Mouse (Mus musculus): ENCODE measurements around the gene Col24a1. TPM values are rescaled to one million over a fixed set of nuclear protein-coding genes. Genes with fewer than 3 reads are reported as not detected.

Gene Col24a1
- polyA plus RNA-seq, 1 experiment, result 11.9 TPM

- Histone ChIP-seq H3K4me3 (ENCODE audit: insufficient read depth, low read length) (no peak overlapping the region), H3K4me1 (ENCODE audit: control insufficient read depth, insufficient read depth, low read length) (peaks cover 5% of the 10 kb centered on the region; the same call in 1 of the 2 replicates), H3K27ac (ENCODE audit: insufficient read depth, low read length) (peak overlapping the region; percentile 45; the same call in 1 of the 2 replicates)
- TF ChIP-seq CTCF (IDR thresholded peaks at IDR 0.05; ENCODE audit: borderline replicate concordance, insufficient read depth, low read length), result no peak
- no peak for TF ChIP-seq POLR2A (IDR thresholded peaks at IDR 0.05; ENCODE audit: low read depth, low read length)
Measured at GRCm38 (mm10) chr3:145391986-145392659, 99.9 kb downstream of the Col24a1 start.

DNA sequence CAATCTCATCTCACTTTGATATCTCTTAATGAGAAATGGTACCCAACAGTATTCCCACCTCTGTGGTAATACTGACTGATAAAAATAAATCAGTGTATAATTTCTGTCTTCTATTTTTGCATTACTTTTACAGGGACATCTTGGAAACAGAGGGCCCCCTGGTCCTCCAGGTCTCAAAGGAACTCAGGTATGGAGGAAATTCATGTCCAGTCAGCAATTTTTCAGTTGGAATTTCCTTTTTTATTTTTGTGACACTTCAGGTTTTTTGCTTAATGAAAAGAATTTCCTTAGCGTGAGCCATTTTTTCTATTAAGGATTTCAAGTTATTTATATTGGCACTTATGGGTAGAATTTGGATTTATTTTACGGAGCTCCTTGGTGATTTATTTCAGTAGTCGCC is 106.9 kb downstream of the Col24a1 start:
- no peak overlapping the region for H3K4me3 ChIP-seq (ENCODE audit: insufficient read depth, low read length)
- no peaks in the 10 kb centered on the region for H3K4me1 ChIP-seq (ENCODE audit: control insufficient read depth, insufficient read depth, low read length)
- TF ChIP-seq CTCF (IDR thresholded peaks at IDR 0.05; ENCODE audit: borderline replicate concordance, insufficient read depth, low read length) (no peak), POLR2A (IDR thresholded peaks at IDR 0.05; ENCODE audit: low read depth, low read length) (no peak)
- H3K27ac ChIP-seq (ENCODE audit: insufficient read depth, low read length), result no peak overlapping the region

- no peak for TF ChIP-seq POLR2A (IDR thresholded peaks at IDR 0.05; ENCODE audit: low read depth, low read length)
- no peak for TF ChIP-seq CTCF (IDR thresholded peaks at IDR 0.05; ENCODE audit: borderline replicate concordance, insufficient read depth, low read length)
- H3K27ac ChIP-seq (ENCODE audit: insufficient read depth, low read length), result no peak overlapping the region
- no peak overlapping the region for H3K4me3 ChIP-seq (ENCODE audit: insufficient read depth, low read length)
- H3K4me1 ChIP-seq (ENCODE audit: control insufficient read depth, insufficient read depth, low read length), result no peaks in the 10 kb centered on the region
Measured at GRCm38 (mm10) chr3:145402257-145402656, 110.0 kb downstream of the Col24a1 start.

DNA sequence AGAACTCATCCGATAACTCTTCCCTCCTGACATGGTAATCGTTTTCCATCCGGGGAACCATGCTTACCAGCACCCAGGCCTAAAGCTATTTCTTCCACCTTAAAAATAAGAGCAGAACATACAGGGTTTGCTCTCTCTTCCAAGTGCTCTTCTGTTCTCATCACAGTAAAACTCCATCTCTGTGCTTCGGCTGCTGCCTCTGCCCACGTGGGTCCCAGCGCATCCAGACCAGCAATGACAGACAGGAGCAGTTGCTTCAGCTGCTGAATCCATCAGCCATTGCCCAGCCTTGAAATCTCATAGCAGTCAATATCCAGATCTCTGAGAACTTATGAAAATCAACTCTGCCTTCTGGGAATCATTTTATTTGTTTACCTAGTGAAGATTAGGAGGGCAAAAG is 110.7 kb downstream of the Col24a1 start:
- H3K27ac ChIP-seq (ENCODE audit: insufficient read depth, low read length), result no peak overlapping the region
- TF ChIP-seq POLR2A (IDR thresholded peaks at IDR 0.05; ENCODE audit: low read depth, low read length), result no peak
- no peak for TF ChIP-seq CTCF (IDR thresholded peaks at IDR 0.05; ENCODE audit: borderline replicate concordance, insufficient read depth, low read length)
- no peaks in the 10 kb centered on the region for H3K4me1 ChIP-seq (ENCODE audit: control insufficient read depth, insufficient read depth, low read length)
- no peak overlapping the region for H3K4me3 ChIP-seq (ENCODE audit: insufficient read depth, low read length)

DNA sequence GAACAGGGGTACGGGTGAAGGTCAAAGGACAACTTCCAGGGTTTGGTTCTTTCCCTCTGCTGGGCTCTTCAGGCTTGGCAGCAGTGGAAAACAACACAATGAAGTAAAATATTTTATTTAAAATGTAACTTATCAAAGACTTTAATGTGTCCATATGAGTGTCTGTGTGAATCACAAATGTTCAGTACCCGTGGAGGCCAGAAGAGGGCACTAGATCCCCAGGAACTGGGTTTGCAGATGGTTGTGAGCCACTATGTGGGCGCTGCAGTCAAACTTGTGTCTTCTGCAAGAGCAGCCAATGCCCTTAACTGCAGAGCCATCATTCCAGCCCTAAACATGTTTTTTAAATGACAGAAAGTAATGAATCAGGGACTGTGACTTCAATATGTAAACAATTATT is 115.8 kb downstream of the Col24a1 start:
- H3K4me1 ChIP-seq (ENCODE audit: control insufficient read depth, insufficient read depth, low read length), result no peaks in the 10 kb centered on the region
- no peak overlapping the region for H3K27ac ChIP-seq (ENCODE audit: insufficient read depth, low read length)
- H3K4me3 ChIP-seq (ENCODE audit: insufficient read depth, low read length), result no peak overlapping the region
- TF ChIP-seq CTCF (IDR thresholded peaks at IDR 0.05; ENCODE audit: borderline replicate concordance, insufficient read depth, low read length) (no peak), POLR2A (IDR thresholded peaks at IDR 0.05; ENCODE audit: low read depth, low read length) (no peak)

GRCm38 (mm10) chr3:145412137-145412536 is 119.9 kb downstream of the Col24a1 start:
- Histone ChIP-seq H3K27ac (ENCODE audit: insufficient read depth, low read length) (no peak overlapping the region), H3K4me1 (ENCODE audit: control insufficient read depth, insufficient read depth, low read length) (no peaks in the 10 kb centered on the region), H3K4me3 (ENCODE audit: insufficient read depth, low read length) (no peak overlapping the region)
- TF ChIP-seq POLR2A (IDR thresholded peaks at IDR 0.05; ENCODE audit: low read depth, low read length) (no peak), CTCF (IDR thresholded peaks at IDR 0.05; ENCODE audit: borderline replicate concordance, insufficient read depth, low read length) (no peak)

- Histone ChIP-seq H3K4me3 (ENCODE audit: insufficient read depth, low read length) (no peak overlapping the region), H3K27ac (ENCODE audit: insufficient read depth, low read length) (no peak overlapping the region), H3K4me1 (ENCODE audit: control insufficient read depth, insufficient read depth, low read length) (peaks cover 3% of the 10 kb centered on the region; the same call in 1 of the 2 replicates)
- TF ChIP-seq POLR2A (IDR thresholded peaks at IDR 0.05; ENCODE audit: low read depth, low read length) (no peak), CTCF (IDR thresholded peaks at IDR 0.05; ENCODE audit: borderline replicate concordance, insufficient read depth, low read length) (no peak)
Measured at GRCm38 (mm10) chr3:145414362-145414761, 122.1 kb downstream of the Col24a1 start.

- TF ChIP-seq POLR2A (IDR thresholded peaks at IDR 0.05; ENCODE audit: low read depth, low read length) (no peak), CTCF (IDR thresholded peaks at IDR 0.05; ENCODE audit: borderline replicate concordance, insufficient read depth, low read length) (no peak)
- Histone ChIP-seq H3K27ac (ENCODE audit: insufficient read depth, low read length) (no peak overlapping the region), H3K4me1 (ENCODE audit: control insufficient read depth, insufficient read depth, low read length) (peaks cover 13% of the 10 kb centered on the region), H3K4me3 (ENCODE audit: insufficient read depth, low read length) (no peak overlapping the region)
Measured at GRCm38 (mm10) chr3:145417809-145418208, 125.5 kb downstream of the Col24a1 start.

- Histone ChIP-seq H3K27ac (ENCODE audit: insufficient read depth, low read length) (peak overlapping the region; percentile 97), H3K4me1 (ENCODE audit: control insufficient read depth, insufficient read depth, low read length) (peaks cover 15% of the 10 kb centered on the region), H3K4me3 (ENCODE audit: insufficient read depth, low read length) (no peak overlapping the region)
- TF ChIP-seq CTCF (IDR thresholded peaks at IDR 0.05; ENCODE audit: borderline replicate concordance, insufficient read depth, low read length), result no peak
- TF ChIP-seq POLR2A (IDR thresholded peaks at IDR 0.05; ENCODE audit: low read depth, low read length), result no peak
Measured at GRCm38 (mm10) chr3:145420421-145420820, 128.1 kb downstream of the Col24a1 start.

DNA sequence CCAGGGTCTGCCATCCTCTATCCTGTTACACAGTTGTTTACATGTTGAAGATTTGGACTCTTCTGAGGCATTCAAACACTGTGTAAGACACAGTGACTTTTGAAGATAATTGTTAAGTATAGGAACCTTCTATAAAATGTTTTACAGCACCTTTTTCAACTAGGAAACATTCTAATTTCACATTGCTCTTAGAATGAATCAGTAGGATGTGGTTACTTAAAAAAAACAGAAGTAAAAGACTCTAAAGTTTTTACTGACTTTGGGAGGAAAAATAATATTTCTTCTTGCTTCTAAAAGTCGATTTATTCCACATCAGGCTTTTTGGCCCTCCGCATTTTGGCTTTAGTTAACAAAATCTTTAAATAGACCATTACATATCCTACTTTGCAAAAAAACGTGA is 129.8 kb downstream of the Col24a1 start:
- TF ChIP-seq CTCF (IDR thresholded peaks at IDR 0.05; ENCODE audit: borderline replicate concordance, insufficient read depth, low read length) (no peak), POLR2A (IDR thresholded peaks at IDR 0.05; ENCODE audit: low read depth, low read length) (no peak)
- Histone ChIP-seq H3K27ac (ENCODE audit: insufficient read depth, low read length) (peak overlapping the region; percentile 99), H3K4me3 (ENCODE audit: insufficient read depth, low read length) (no peak overlapping the region), H3K4me1 (ENCODE audit: control insufficient read depth, insufficient read depth, low read length) (peaks cover 15% of the 10 kb centered on the region)
